Mouse (Mus musculus) adrenal gland, postnatal 4 days (tissue): ENCODE measurements around the gene Sirt7. TPM values are rescaled to one million over a fixed set of nuclear protein-coding genes. Genes with fewer than 3 reads are reported as not detected.

Source experiments
- DNase-seq, 2 experiments: peaks; one replicate each; pipeline ENCODE4 v3.0.0; 2021 to 2022; ENCODE audit warnings: low spot score in 2 of 2, mixed read lengths in 2 of 2
- total RNA-seq, 2 experiments: library from RNA; stranded (reverse); gene quantifications; 2 replicates each; pipeline ENCODE4 v1.2.3; 2021

Gene Sirt7
- total RNA-seq, 2 experiments from 2014 or later, result 49.0 to 58.1 TPM

DNA sequence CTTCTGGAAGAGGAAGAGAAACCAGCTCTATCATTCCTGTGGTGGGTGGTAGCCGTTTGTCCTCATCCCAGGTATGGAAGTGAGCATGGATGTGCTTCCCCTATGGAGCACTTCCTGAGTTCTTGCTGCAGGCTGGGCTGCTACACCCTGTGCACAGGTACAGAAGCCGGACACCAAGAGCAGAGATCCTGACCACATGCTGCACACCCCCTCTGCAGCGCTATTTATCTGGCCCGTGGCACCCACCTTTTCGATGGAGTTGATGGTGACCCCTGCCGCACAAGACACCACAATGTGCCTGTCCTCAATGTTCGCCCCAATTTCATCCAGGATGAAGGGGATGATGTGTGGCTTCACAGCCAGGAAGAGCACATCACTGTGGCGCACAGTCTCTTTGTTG, 16.8 kb upstream of the Sirt7 start:
- no peak for DNase-seq

DNA sequence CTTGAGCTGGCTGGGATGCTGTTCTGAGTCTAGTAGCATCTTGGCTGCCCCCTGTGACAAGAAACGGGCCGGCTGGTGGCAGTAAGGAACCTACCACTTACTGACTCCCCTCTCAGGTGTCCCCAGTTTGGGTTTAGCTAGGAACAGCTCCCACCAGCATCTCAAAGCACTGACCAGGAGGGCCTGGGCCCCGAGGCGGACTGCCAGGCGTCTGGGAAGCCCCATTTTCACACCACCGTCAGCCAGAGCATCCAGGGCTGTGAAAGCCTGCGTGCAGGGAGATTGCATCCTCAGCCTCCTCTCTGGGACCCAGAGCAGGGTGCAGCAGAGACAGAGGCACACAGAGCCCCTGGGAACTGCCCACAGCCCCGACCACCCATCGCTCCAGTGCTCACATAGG, 16.2 kb upstream of the Sirt7 start:
- DNase-seq, result no peak

DNA sequence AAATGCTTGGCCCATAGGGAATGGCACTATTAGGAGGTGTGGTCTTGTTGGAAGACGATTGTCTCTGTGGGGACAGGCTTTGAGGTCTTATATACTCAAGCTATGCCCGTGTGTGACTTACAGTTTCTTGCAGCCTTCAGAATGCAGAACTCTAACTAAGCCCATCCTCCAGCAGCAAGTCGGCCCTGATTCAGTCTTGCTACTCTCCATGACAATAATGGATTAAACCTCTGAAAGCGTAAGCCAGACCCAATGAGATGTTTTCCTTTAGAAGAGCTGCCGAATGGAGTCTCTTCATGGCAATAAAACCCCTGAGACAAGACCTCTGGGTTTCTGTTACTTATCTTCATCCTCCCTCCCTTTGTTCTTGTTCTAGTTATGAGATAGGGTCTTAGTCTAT, 9.8 kb upstream of the Sirt7 start:
- DNase-seq, result no peak

DNA sequence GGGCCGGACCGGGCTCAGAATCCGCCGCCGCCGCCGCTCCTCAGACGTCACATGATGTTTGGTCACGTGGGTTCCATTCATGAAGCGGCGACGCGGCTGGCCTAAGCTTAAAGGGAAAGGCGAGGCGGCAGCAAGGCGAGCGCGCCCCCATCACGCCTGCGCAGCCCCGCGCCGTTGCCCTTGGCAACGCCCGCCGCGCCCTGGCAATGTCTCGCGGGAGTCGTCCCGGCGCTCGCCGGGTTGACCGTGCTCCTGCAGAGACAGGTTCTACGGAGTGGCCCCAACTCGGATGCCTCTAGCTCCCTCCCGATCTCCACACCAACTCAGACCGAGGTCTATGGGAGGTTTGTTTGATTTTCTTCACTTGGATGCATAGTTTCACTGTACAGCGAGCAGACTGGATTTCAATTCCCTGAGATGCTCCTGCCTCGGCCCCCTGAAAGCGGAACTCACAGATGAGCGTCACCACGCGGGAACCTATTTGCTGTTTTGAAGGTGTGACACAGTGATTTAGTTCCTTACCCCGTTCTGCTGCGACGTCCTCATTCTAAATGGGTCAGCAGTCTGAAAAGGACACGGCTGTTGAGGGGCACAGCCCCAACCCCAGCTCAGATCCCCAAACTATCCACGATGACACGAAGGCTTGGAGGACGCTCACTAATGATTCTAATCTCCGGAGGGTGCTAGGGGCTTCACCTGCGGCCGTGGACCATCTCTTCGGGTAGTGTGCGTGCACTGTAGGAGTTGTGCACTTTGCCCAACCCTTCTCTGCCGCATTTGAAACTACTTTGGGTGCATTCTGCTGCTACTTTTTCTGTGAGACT, 8.7 kb upstream of the Sirt7 start, which contains the start of gene Mafg:
TSS of gene Mafg (minus strand) at position 81 of the 824 bp plus-strand sequence.
- peak; percentile 84 to 88 for DNase-seq

DNA sequence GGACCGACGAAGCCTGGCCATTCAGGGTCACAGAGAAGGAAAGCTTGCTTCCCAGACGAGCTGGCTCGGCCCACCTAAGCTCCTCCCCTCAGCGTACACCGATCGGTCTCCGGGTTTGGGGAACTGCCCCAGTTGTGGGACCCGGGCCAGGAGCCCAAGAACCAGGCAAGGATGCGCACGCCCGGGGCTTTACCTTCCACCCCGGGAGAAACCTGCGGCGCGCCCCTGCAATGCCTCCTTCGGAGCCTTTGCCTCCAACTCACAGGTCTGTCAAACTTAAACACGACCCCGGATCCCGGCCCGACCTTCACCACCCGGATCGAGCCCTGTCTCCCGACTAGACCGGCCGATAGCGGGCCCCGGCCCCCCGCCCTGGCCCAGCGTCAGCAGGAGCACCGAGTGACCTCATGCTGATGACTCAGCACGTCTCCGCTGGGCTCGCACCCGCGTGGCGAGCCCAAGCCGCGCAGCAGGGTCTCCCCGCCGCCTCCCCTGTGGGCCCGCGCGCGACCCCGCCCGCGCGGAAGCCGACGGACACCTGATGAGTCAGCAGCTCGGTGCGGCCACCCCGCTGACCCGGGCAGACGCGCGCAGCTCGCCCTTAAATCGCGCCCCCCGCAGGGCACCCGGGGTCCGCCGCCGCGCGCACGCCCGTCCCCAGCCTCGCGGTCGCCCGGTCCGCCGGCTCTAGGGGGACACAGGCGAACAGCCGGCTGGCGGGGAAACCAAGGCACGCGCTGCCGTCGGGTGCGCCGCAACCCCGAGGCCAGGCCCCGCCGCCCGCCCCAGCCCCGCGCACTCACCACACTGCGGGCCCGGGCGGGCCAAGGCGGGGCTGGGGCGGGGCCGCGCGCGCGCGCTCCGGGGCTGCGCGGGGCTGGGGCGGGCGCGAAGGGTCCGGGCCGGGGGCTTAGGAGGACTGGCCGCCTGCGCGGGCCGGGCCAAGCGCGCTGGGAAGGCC, 7.8 kb upstream of the Sirt7 start:
- peak in 1 of 2 experiments; percentile 59 for DNase-seq

DNA sequence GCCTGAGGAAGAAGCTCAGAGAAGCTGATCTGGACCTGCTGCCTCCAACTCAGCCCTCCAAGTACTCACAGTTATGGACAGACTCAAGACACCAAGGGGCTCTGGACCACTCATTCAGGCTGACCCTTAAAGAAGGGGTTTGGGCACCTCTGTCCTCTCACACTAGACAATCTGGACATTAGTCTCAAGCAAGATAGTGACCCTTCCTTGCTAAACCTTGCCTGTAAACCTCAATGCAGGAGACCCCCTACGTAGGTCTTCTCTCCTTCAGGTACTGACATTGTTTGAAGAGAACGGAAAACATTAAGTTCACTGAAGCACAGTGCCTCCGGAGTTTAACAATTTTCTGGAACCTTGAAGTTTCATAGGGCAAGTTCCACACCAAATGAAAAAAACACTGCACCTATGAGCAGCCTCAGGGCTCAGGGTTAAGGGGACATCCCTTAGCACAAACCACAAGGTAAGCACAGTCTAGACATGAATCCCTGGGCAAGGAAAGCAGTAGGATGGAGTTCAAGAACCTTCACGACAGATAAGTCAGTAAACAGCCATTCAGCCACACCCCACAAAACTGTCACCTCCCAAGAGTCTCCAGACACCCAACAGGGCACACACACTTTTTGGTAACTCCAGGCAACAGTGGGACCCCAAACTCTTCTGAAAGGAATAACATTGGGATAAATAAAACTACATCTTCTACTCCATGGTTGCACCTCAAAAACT, 6.8 kb upstream of the Sirt7 start:
- no peak for DNase-seq

DNA sequence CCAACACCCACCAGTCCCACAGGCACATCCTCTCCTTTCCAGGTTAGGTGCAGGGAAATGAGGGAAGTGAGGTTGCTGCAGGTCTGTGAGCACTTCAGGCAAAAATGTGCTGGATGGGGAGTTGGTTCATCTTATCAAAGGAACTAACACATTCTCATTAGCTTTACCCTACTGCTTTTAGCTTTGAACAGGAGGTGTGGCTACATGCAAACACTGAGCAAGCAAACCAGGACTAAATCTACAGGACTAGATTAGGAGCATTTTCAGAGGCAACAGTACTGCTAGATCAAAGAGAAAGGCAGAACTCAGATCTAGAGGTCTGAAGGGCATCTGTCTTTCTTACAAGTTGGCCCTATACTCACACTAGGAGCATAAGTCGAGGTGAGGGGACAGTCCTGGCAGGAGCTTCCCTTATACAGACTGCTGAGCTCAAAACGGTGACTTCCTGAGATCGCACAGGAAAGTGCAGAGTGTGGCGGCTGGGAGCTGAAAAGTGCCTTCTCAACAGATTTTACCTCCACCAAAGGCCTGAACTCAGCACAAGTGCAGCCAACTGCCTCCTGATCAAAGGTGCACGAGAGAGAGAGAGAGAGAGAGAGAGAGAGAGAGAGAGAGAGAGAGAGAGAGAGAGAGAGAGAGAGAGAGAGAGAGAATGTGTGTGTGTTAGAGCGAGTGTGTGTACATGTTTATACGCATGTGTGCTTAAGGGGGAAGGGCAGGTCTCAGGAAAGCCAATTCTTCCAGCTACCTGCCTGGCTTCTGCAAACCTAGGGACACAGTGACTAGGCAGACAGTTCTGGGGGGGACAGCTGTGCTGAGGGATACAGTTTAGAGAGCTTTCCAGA, 6.1 kb upstream of the Sirt7 start:
- no peak for DNase-seq

DNA sequence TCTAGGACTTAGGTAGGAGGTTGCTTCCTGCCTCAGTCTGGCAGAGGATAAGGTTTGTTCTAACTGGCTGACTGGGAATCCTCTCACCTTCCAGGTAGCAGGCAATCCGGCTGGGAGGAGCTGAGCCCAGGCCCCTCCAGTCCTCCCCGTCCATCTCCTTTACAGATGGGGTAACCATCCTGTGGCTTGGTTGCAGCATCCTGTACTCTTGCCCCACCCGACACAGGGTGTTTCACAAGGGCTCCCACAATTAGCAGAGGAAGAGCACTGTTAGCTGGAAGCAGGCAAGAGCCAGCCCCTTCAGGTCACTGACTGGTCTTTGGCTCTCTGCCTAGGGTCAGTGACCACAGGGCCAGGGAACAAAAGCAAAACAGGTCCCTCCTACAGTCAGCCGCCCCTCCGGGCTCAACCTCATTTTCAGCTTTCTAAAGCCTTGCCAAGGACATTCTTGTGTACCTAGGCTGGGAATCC, 5.4 kb upstream of the Sirt7 start:
- DNase-seq, result no peak

DNA sequence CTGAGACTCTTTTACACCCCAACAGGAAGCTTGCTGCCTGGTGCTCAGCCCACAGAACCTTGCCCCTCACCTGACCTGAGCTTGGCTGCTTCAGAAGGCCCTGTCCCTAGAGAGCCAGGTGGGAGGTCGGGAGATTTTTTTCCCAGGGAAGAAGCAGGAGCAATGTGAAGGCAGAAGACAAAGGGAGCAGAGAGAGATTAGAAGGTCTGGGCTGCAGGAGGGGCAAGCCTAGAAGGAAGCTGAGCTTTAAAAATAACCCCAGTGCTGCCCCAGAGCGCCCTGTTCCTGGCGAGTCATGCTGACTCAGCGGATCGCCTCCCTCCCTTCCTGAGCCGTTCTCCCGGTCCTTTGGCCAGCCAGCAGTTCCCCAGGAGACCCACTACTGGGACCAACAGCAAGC, 4.9 kb upstream of the Sirt7 start:
- no peak for DNase-seq

DNA sequence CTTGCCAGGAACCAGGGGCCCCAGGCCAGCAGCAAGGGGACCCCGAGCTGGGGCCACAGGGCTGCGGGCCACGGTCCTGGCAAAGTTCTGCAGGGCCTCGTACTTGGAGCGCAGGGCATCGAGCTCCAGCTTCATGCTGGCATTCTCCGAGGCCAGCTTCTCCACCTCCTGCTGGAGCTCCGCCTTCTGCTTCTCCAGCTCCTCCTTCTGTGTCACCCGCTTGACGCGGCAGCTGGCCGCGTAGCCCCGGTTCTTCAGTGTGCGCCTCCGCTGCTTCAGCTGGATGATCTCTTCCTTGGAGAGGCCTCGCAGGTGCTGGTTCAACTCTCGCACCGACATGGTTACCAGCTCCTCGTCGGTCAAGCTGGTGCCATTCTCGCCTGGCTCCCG, 4.3 kb upstream of the Sirt7 start:
- DNase-seq, result no peak

DNA sequence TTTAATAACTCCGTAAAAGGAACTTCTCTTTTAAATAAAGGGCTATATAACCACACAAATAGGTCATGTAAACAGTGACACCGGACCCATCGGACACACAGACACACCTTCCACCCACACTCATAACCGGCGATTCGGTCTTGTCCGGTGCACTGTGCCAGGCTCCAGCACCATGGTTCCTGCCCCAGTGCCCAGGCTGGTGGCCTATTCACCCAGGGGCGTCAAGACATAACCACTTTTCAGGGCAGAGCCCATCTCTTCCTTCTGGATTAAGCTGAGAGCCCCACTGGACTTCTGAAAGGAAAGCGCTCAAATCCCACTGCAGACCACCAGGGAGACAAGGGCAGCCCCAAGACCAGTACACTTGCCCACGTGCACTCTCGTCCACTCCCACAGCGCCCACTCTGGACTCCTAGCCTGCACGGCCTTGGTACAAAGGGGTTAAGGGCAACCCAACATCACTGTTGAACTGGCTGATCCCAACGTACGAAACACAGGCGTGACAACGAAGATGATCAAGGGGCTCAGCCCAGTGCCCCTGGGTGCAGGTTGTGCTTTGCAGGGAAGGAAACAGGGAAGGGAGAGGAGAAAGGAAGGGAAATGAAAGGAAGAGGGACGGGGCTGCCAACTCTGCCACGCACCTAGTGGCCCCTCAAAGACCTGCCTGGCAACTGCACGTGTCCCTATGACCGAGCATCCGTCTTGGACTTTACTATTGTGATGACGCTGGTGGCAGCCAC, 3.7 kb upstream of the Sirt7 start:
- DNase-seq, result no peak

DNA sequence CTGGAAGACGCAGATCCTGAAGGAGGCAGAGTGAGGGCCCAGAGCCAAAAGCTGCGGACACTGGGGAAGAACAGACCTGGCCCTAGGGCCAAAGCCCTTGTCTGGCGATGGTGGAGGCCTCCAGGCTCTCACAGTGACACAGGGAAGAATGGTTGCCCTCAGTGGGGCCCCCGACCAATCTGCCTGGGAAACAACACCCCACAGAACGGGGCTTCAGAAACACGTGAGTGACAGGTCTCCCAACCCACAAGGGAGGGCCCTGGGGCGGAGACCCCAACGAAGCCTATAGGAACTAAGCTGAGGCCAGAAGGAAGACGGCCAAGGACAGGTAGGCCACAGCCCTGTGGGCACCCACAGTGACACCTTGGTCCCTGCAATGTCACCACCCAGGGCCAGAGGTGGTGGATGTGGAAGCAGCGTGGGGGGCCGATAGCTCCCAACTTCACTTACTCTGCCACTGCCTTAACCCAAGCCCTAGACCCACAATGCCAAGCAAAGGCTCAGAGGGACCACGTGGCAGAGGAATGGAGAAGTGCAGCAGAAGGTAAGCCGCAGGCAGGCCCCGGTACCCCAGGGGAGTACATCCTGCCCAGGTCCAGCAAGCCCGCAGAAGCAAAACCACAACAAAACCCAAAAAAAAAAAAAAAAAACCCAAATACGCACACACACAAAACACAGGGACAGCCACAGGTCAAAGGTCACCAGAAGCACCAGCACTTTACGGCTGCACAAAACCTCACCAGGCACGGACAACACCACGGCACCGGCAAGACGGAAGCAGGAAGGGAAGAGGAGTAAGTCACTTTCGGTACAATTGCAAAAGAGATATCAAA, 2.6 kb upstream of the Sirt7 start:
- DNase-seq, result no peak

DNA sequence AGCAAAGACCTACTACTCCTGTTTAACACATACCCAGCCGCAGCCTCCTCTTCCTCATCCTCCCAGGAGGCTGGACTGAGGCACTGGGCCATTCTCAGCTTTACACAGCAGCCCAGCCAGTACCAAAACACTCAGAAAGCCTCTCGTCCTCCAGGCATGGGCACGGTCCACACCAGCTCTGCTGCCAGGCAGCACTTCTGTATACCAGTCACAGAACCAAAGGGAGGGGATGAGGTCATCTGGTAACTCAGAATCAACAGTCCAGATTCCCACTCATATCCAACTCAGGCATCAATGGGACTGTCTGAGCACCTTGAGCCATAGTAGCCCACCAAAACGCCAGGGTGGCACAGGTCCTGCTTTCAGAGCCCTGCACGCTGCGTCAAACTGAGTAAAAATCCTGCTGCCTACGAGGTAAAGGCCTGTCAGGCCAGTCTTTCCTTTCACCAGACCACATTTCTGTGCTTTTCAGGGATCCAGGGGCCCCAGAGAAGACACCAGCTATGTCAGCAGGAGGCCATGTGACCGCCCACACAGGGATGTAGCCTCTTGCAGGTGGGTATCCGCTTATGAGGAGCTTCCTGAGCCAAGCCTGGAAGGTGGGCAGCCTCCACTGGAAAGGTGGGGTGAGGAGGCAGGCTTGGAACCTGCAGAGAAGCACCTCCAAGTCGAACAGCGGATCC, 1.9 kb upstream of the Sirt7 start:
- DNase-seq, result no peak

DNA sequence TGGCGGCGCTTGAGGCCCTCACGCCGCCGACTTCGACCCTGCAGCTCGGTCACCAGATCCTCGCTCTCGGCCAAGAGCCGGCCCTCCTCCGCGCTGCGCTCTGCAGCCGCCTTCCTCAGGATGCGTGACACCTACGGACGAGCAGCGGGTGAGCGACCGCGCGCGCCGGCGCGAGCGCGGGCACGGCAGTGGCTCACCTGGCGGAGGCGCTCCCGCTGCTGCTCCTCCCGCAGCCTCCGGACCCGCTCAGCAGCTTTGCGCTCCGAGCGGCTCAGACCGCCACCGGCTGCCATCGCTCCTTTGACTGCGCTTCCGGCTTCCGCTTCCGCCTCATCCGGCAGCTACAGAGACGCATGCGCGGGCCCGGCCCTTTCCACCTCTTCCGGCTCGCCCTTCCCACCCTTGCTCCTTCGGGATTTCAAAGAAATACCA, 344 bp downstream of the Sirt7 start:
- peak; percentile 59 to 65 for DNase-seq

DNA sequence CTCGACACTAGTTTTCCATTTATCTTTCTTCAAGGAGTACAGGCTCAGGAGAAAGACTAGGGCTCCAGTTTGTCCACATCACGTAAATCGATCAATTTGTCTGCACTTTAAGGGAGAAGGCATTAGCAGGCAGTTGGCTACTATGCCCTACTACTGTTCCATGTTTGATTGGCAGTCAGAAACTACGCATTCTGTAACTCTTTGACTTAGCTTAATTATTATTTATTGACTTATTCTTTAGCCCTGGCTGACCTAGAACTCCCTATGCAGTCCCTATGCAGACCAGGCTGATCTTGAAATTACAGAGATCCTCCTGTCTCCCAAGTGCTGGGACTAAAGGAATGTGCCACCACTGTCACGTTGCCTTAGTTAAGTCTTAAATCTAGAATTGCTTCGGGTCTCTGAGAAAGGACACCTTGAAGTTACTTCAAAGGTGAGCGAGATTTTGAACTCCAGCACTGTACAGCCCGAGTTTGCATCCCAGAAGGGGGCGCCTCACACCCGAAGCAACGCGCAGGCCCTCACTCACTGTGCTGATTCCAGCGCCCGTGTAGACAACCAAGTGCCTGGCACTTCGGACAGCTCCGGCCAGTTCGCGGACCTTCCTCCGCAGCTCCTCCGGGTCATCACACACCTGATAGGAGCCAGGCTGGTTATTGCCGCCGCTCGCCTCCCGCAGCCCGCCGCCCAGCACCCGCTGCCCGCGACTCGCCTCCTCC, 920 bp downstream of the Sirt7 start:
- DNase-seq, result no peak

DNA sequence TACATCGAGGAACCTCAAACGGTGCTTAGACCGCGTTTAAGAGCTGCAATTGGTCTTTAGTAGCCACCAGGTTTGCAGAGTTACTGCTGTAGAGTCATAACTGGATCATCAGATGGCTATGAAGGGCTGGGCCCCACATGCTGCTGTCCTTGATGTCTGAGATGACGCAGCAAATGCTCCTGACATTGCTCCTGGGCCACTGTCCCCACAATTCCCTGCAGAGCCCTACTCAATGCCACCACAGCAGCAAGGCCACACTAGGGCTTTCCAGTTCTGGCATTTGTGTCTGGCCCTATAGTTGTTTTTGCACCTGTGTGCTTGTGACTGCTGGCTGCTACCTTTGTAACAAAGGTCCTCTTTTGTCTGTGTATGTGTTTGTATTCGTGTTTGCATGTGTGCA, 2.2 kb downstream of the Sirt7 start:
- no peak for DNase-seq

DNA sequence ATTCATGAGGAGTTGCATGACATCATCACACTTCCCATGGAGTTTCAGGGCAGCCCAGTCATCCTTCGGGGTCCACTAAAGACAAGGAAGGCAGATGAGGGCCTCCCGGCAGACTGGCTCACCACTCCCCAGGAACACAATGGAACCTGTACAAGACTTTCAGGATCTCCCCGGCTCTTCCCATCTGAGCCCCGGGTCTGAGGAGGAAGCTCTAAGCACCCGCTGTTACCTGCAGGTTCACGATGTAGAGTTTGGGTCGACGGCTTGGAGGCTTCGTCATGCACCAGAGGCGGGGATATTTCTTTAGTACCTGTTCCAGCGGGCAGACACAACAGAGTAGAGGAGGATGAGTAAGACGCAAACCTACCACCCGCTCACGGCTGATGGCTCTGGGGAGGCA, 4.8 kb downstream of the Sirt7 start:
- no peak for DNase-seq
